Mouse (Mus musculus) CH12.LX (cell line): ENCODE measurements at regions not wholly inside any gene's neighbourhood (a gene's known extent, or its start where the extent isn't known, plus 50 kb on each side); places are given as distances from the start of the nearest gene placed in this dataset.

Experiments used
- DNase-seq: peaks from one replicate; pipeline ENCODE4 v3.0.0-alpha.2; 2013; ENCODE audit errors: extremely low read depth
- H3K27ac ChIP-seq: 2 replicates; pipeline ENCODE4 v1.5.1; 2012; ENCODE audit warnings: low read depth, mild to moderate bottlenecking, control low read depth, moderate library complexity; ENCODE audit not compliant: insufficient read depth
- H3K27me3 ChIP-seq: replicated peaks from 2 replicates; pipeline ENCODE3; 2012; ENCODE audit warnings: inconsistent platforms
- H3K36me3 ChIP-seq, 2 experiments: replicated peaks in 1 of 2; 2 replicates each; pipeline versions ENCODE3 to v1.6.1; 2012; ENCODE audit warnings: inconsistent platforms in 1 of 2, low read length in 1 of 2, mild to moderate bottlenecking in 1 of 2, mixed read lengths in 1 of 2, moderate library complexity in 1 of 2; ENCODE audit not compliant: control insufficient read depth in 1 of 2, insufficient read depth in 1 of 2
- H3K4me1 ChIP-seq, 2 experiments: 2 replicates each; pipeline ENCODE4 v1.6.1; 2012; ENCODE audit warnings: inconsistent platforms in 1 of 2, moderate library complexity in 1 of 2; ENCODE audit not compliant: insufficient read depth in 2 of 2, control insufficient read depth in 1 of 2
- H3K4me2 ChIP-seq: 2 replicates; pipeline ENCODE4 v1.6.1; 2012; ENCODE audit warnings: low read depth, mild to moderate bottlenecking, control low read depth; ENCODE audit not compliant: poor library complexity, insufficient read depth, severe bottlenecking
- H3K4me3 ChIP-seq, 3 experiments: fragments of 150-350 bp in 1 of 3; sonication (generic) in 1 of 3; replicated peaks in 1 of 3; 2 replicates each; pipeline versions ENCODE3 to v1.5.1; 2011 to 2012; ENCODE audit warnings: low read depth in 2 of 3, low read length in 2 of 3, mild to moderate bottlenecking in 2 of 3, moderate library complexity in 2 of 3, control low read depth in 1 of 3, improper control_type of control experiment in 1 of 3, inconsistent platforms in 1 of 3, mixed read lengths in 1 of 3; ENCODE audit not compliant: poor library complexity in 1 of 3
- H3K79me2 ChIP-seq: replicated peaks from 2 replicates; pipeline ENCODE4 v1.6.1; 2012; ENCODE audit warnings: mild to moderate bottlenecking, moderate library complexity; ENCODE audit not compliant: control insufficient read depth, poor library complexity, insufficient read depth, severe bottlenecking; ENCODE audit errors: extremely low read depth
- H3K9ac ChIP-seq: 2 replicates; pipeline ENCODE4 v1.6.1; 2012; ENCODE audit warnings: low read depth, mild to moderate bottlenecking, control low read depth, moderate library complexity; ENCODE audit not compliant: insufficient read depth
- H3K9me3 ChIP-seq: replicated peaks from 2 replicates; pipeline ENCODE3; 2012; ENCODE audit warnings: low read length, inconsistent platforms, mixed read lengths
- BHLHE40 ChIP-seq: IDR thresholded peaks from 2 replicates; pipeline ENCODE4 v1.6.1; 2011; ENCODE audit warnings: mild to moderate bottlenecking, low read depth, low read length, improper control_type of control experiment
- CHD2 ChIP-seq: IDR thresholded peaks from 2 replicates; pipeline ENCODE4 v1.6.1; 2011; ENCODE audit warnings: low read length, improper control_type of control experiment
- E2F4 ChIP-seq: IDR thresholded peaks from 2 replicates; pipeline ENCODE4 v1.6.1; 2011; ENCODE audit warnings: low read depth, low read length, improper control_type of control experiment; ENCODE audit not compliant: insufficient replicate concordance
- ETS1 ChIP-seq: conservative IDR thresholded peaks from 2 replicates; pipeline ENCODE4 v1.6.1; 2012; ENCODE audit warnings: low read depth, mild to moderate bottlenecking, inconsistent platforms, low read length, improper control_type of control experiment, moderate library complexity
- GABPA ChIP-seq: IDR thresholded peaks from 2 replicates; pipeline ENCODE4 v1.6.1; 2012; ENCODE audit warnings: low read depth, low read length, improper control_type of control experiment, inconsistent platforms; ENCODE audit not compliant: insufficient replicate concordance
- JUN ChIP-seq: IDR thresholded peaks from 2 replicates; pipeline ENCODE4 v1.6.1; 2011; ENCODE audit warnings: low read depth, mild to moderate bottlenecking, low read length, improper control_type of control experiment, moderate library complexity; ENCODE audit not compliant: insufficient read depth
- JUND ChIP-seq: conservative IDR thresholded peaks from 2 replicates; pipeline ENCODE4 v1.6.1; 2011; ENCODE audit warnings: low read depth, low read length, improper control_type of control experiment
- MAX ChIP-seq: IDR thresholded peaks from 2 replicates; pipeline ENCODE4 v1.6.1; 2011; ENCODE audit warnings: low read length, improper control_type of control experiment
- MEF2A ChIP-seq: IDR thresholded peaks from 2 replicates; pipeline ENCODE4 v1.6.1; 2014; ENCODE audit warnings: low read depth, mild to moderate bottlenecking, inconsistent platforms, low read length, improper control_type of control experiment, borderline replicate concordance
- NELFE ChIP-seq: IDR thresholded peaks from 2 replicates; pipeline ENCODE4 v1.6.1; 2011; ENCODE audit warnings: low read depth, low read length, improper control_type of control experiment
- NRF1 ChIP-seq: IDR thresholded peaks from 2 replicates; pipeline ENCODE4 v1.6.1; 2014; ENCODE audit warnings: low read depth, mild to moderate bottlenecking, inconsistent platforms, low read length, improper control_type of control experiment, moderate library complexity
- PAX5 ChIP-seq: IDR thresholded peaks from 2 replicates; pipeline ENCODE4 v1.6.1; 2012; ENCODE audit warnings: low read length, inconsistent platforms, mixed read lengths
- POLR2A ChIP-seq: IDR thresholded peaks from 2 replicates; pipeline ENCODE4 v1.6.1; 2011; ENCODE audit warnings: low read depth, mild to moderate bottlenecking, improper control_type of control experiment, low read length
- RAD21 ChIP-seq: IDR thresholded peaks from 2 replicates; pipeline ENCODE4 v1.6.1; 2011; ENCODE audit warnings: low read depth, mild to moderate bottlenecking, low read length, improper control_type of control experiment, moderate library complexity
- RCOR1 ChIP-seq: conservative IDR thresholded peaks from 2 replicates; pipeline ENCODE4 v1.6.1; 2012; ENCODE audit warnings: low read depth, mild to moderate bottlenecking, inconsistent platforms, low read length, improper control_type of control experiment
- SIN3A ChIP-seq: IDR thresholded peaks from 2 replicates; pipeline ENCODE4 v1.6.1; 2012; ENCODE audit warnings: low read length, improper control_type of control experiment, inconsistent platforms
- TBP ChIP-seq: conservative IDR thresholded peaks from 2 replicates; pipeline ENCODE4 v1.6.1; 2011; ENCODE audit warnings: low read depth, low read length, improper control_type of control experiment
- TCF12 ChIP-seq: IDR thresholded peaks from 2 replicates; pipeline ENCODE4 v1.6.1; 2014; ENCODE audit warnings: low read depth, mild to moderate bottlenecking, inconsistent platforms, low read length, improper control_type of control experiment
- UBTF ChIP-seq: IDR thresholded peaks from 2 replicates; pipeline ENCODE4 v1.6.1; 2012; ENCODE audit warnings: low read depth, mild to moderate bottlenecking, inconsistent platforms, low read length, improper control_type of control experiment, moderate library complexity
- USF2 ChIP-seq: conservative IDR thresholded peaks from 2 replicates; pipeline ENCODE4 v1.6.1; 2011; ENCODE audit warnings: low read depth, low read length, improper control_type of control experiment
- ZC3H11A ChIP-seq: IDR thresholded peaks from 2 replicates; pipeline ENCODE4 v1.6.1; 2012; ENCODE audit warnings: low read depth, mild to moderate bottlenecking, inconsistent platforms, low read length, improper control_type of control experiment
- ZKSCAN1 ChIP-seq: IDR thresholded peaks from 2 replicates; pipeline ENCODE4 v1.6.1; 2012; ENCODE audit warnings: low read depth, inconsistent platforms, low read length, improper control_type of control experiment, borderline replicate concordance
- ZMIZ1 ChIP-seq: IDR thresholded peaks from 2 replicates; pipeline ENCODE4 v1.6.1; 2012; ENCODE audit warnings: low read depth, mild to moderate bottlenecking, inconsistent platforms, low read length, improper control_type of control experiment
- dilution Hi-C: fragments of 300-500 bp; cut with MboI; formaldehyde crosslinking; loops from 2 replicates; pipeline ENCODE4 v1.14.3; 2020; ENCODE audit warnings: low sequenced_read_pairs; ENCODE audit not compliant: extremely low pct_unique_long_range_greater_than_20kb, extremely low pct_ligation_motif_present
- in situ Hi-C: fragments of 300-500 bp; cut with MboI; formaldehyde crosslinking; loops from 3 replicates; pipeline ENCODE4 v1.14.3; 2019; ENCODE audit warnings: low sequenced_read_pairs, low pct_ligation_motif_present, low pct_unique_long_range_greater_than_20kb, mixed read lengths

GRCm38 (mm10) chr7:77559095-77559494 lies 1178.7 kb downstream of the Ntrk3 start:
- no peak overlapping the region for H3K27ac ChIP-seq
- no peak overlapping the region for H3K4me2 ChIP-seq
- peaks cover 21% of the 10 kb centered on the region for H3K9me3 ChIP-seq
- in situ Hi-C loops (no loop called here), dilution Hi-C loops (no loop called here)
- no peaks in the 10 kb centered on the region for H3K4me1 ChIP-seq
- no peaks in the 10 kb centered on the region for H3K36me3 ChIP-seq
- no peak overlapping the region for H3K4me3 ChIP-seq
- TF ChIP-seq MEF2A (no peak), ETS1 (no peak), MAX (no peak)
- no peak for DNase-seq
- H3K79me2 ChIP-seq, result no peaks in the 10 kb centered on the region
- no peaks in the 10 kb centered on the region for H3K27me3 ChIP-seq
- no peak overlapping the region for H3K9ac ChIP-seq

- Histone ChIP-seq H3K9me3 (peaks cover 20% of the 10 kb centered on the region), H3K4me1 (no peaks in the 10 kb centered on the region), H3K4me2 (no peak overlapping the region), H3K4me3 (no peak overlapping the region), H3K9ac (no peak overlapping the region), H3K36me3 (no peaks in the 10 kb centered on the region), H3K27ac (no peak overlapping the region), H3K27me3 (no peaks in the 10 kb centered on the region), H3K79me2 (no peaks in the 10 kb centered on the region)
- in situ Hi-C loops, result no loop called here
- dilution Hi-C loops, result no loop called here
- DNase-seq, result no peak
- TF ChIP-seq NRF1 (no peak), CHD2 (no peak), ETS1 (no peak), UBTF (no peak), SIN3A (no peak), USF2 (no peak), ZC3H11A (no peak), POLR2A (no peak), JUND (no peak), PAX5 (no peak), MEF2A (no peak), NELFE (no peak), E2F4 (no peak), ZKSCAN1 (no peak)
These were observed 1179.3 kb downstream of the Ntrk3 start for GRCm38 (mm10) chr7:77558536-77558935.

GRCm38 (mm10) chr7:77536890-77537289 lies 1200.9 kb downstream of the Ntrk3 start:
- DNase-seq, result no peak
- H3K27ac ChIP-seq, result no peak overlapping the region
- no peak overlapping the region for H3K9ac ChIP-seq
- TF ChIP-seq TBP (no peak), ZMIZ1 (no peak), ZKSCAN1 (no peak), GABPA (no peak), UBTF (no peak), RAD21 (no peak), SIN3A (no peak), TCF12 (no peak), BHLHE40 (no peak), JUN (no peak), RCOR1 (no peak)
- in situ Hi-C loops, result no loop called here
- no peaks in the 10 kb centered on the region for H3K79me2 ChIP-seq
- H3K4me1 ChIP-seq, result no peaks in the 10 kb centered on the region
- H3K27me3 ChIP-seq, result no peaks in the 10 kb centered on the region
- H3K4me3 ChIP-seq, result no peak overlapping the region
- dilution Hi-C loops, result no loop called here
- H3K4me2 ChIP-seq, result no peak overlapping the region
- H3K36me3 ChIP-seq, result no peaks in the 10 kb centered on the region
- peaks cover 38% of the 10 kb centered on the region for H3K9me3 ChIP-seq
